Mouse (Mus musculus) lung, embryonic 14.5 days (tissue): ENCODE measurements around the gene Zkscan6. TPM values are rescaled to one million over a fixed set of nuclear protein-coding genes. Genes with fewer than 3 reads are reported as not detected.

Experiments
- ATAC-seq: fragments of 200-750 bp; cut with Nextera tagmentation; 2 replicates; pipeline ENCODE4 v1.8.0; 2017; ENCODE audit warnings: mild to moderate bottlenecking, moderate TSS enrichment, moderate library complexity; ENCODE audit not compliant: insufficient read depth
- DNase-seq: peaks from one replicate; pipeline ENCODE4 v3.0.0-alpha.2; 2015
- H3K27ac ChIP-seq: fragments of 300-500 bp; sonication (generic); 2 replicates; pipeline ENCODE4 v1.5.1; 2014; ENCODE audit warnings: low read depth, mild to moderate bottlenecking, moderate library complexity
- H3K27me3 ChIP-seq: fragments of 300-500 bp; sonication (generic); 2 replicates; pipeline ENCODE4 v1.6.1; 2014; ENCODE audit warnings: low read length, control low read depth; ENCODE audit not compliant: insufficient read depth
- H3K36me3 ChIP-seq: fragments of 300-500 bp; sonication (generic); 2 replicates; pipeline ENCODE4 v1.6.1; 2014; ENCODE audit warnings: control low read depth; ENCODE audit not compliant: insufficient read depth
- H3K4me1 ChIP-seq: fragments of 300-500 bp; sonication (generic); 2 replicates; pipeline ENCODE4 v1.6.1; 2014; ENCODE audit warnings: antibody characterized with exemption, control low read depth; ENCODE audit not compliant: insufficient read depth
- H3K4me2 ChIP-seq: fragments of 300-500 bp; sonication (generic); 2 replicates; pipeline ENCODE4 v1.6.1; 2014; ENCODE audit warnings: mild to moderate bottlenecking
- H3K4me3 ChIP-seq: fragments of 300-500 bp; sonication (generic); 2 replicates; pipeline ENCODE4 v1.5.1; 2014; ENCODE audit warnings: low read depth, low read length
- H3K9ac ChIP-seq: fragments of 300-500 bp; sonication (generic); 2 replicates; pipeline ENCODE4 v1.6.1; 2014
- H3K9me3 ChIP-seq: fragments of 300-500 bp; sonication (generic); 2 replicates; pipeline ENCODE4 v1.6.1; 2016; ENCODE audit warnings: low read depth, low read length, control low read depth
- CTCF ChIP-seq: IDR thresholded peaks from 2 replicates; pipeline ENCODE4 v1.5.1; 2016; ENCODE audit warnings: antibody characterized with exemption, low read depth
- WGBS: fragments of 180-500 bp; shearing (Covaris S2); extraction: QIAGEN DNeasy Blood & Tissue Kit; methylation state at CpG from one replicate; pipeline ENCODE4 v1.1.7; 2014; 5-methylcytosine and 5-hydroxymethylcytosine counted together
- polyA plus RNA-seq: library from polyadenylated mRNA; unstranded; fragments of >200 nt; fragmentation: Nextera tagmentation; extraction: Ambion mirVana; gene quantifications from 2 replicates; pipeline ENCODE4 v1.2.1, GENCODE M21; 2014

The Zkscan6 gene
- polyA plus RNA-seq: 10.8 and 13.0 TPM in 2 replicates

GRCm38 (mm10) chr11:65806909-65807504, at the start of gene Zkscan6:
Zkscan6 (plus strand) TSS chr11:65807175.
- Histone ChIP-seq H3K27me3 (no peaks in the 10 kb centered on the region), H3K27ac (peak within 1 kb of the TSS; percentile 83), H3K9ac (peak within 1 kb of the TSS; percentile 81), H3K4me1 (peaks cover 5% of the 10 kb centered on the region; the same call in 1 of the 2 replicates), H3K9me3 (no peaks in the 10 kb centered on the region), H3K4me2 (peak within 1 kb of the TSS; percentile 84), H3K4me3 (peak within 1 kb of the TSS; percentile 81), H3K36me3 (no peaks in the 10 kb centered on the region)
- under 1% methylated on average over 58 of the region's 58 CpGs for WGBS
- DNase-seq (peak; percentile 91), ATAC-seq (peak; percentile 97)
- TF ChIP-seq CTCF: no peak

- H3K27me3 ChIP-seq: no peaks in the 10 kb centered on the region
- H3K4me1 ChIP-seq: no peaks in the 10 kb centered on the region
- H3K4me2 ChIP-seq: no peak overlapping the region
- DNase-seq (no peak), ATAC-seq (no peak)
- H3K9ac ChIP-seq: no peak overlapping the region
- 78% methylated on average over 1 of the region's 1 CpGs for WGBS
- H3K9me3 ChIP-seq: no peaks in the 10 kb centered on the region
- H3K27ac ChIP-seq: no peak overlapping the region
- H3K4me3 ChIP-seq: no peak overlapping the region
- no peaks in the 10 kb centered on the region for H3K36me3 ChIP-seq
- TF ChIP-seq CTCF: no peak
Observed at GRCm38 (mm10) chr11:65759350-65759749, 47.6 kb upstream of the Zkscan6 start.

DNA sequence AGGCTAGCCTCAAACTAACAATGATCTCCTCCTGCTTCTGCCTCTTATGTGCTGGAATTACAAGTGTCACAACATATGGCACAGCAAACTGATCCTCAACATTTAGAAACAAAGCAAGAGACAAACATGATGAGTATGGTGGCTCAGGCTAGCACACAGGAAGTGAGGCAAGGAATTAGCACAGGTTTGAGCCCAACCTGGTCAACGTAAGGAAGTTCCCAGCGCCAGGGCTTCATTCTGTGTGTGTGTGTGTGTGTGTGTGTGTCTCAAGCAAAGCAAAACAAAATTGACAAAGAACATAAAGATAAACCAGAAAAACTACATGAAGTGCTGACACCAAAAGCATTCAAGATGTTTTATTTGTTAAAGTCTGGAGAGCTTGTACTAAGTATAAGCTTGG, 46.1 kb upstream of the Zkscan6 start:
- WGBS: 94% methylated on average over 2 of the region's 2 CpGs
- no peak overlapping the region for H3K4me3 ChIP-seq
- no peaks in the 10 kb centered on the region for H3K36me3 ChIP-seq
- no peak overlapping the region for H3K27ac ChIP-seq
- no peak for ATAC-seq
- H3K9me3 ChIP-seq: no peaks in the 10 kb centered on the region
- TF ChIP-seq CTCF: no peak
- no peak for DNase-seq
- no peak overlapping the region for H3K9ac ChIP-seq
- H3K27me3 ChIP-seq: no peaks in the 10 kb centered on the region
- H3K4me2 ChIP-seq: no peak overlapping the region
- H3K4me1 ChIP-seq: no peaks in the 10 kb centered on the region

- Histone ChIP-seq H3K9ac (no peak overlapping the region), H3K27ac (no peak overlapping the region), H3K4me1 (no peaks in the 10 kb centered on the region), H3K36me3 (no peaks in the 10 kb centered on the region), H3K27me3 (no peaks in the 10 kb centered on the region), H3K4me2 (no peak overlapping the region), H3K9me3 (no peaks in the 10 kb centered on the region), H3K4me3 (no peak overlapping the region)
- ATAC-seq (no peak), DNase-seq (no peak)
- no peak for TF ChIP-seq CTCF
Observed at GRCm38 (mm10) chr11:65768445-65768844, 38.5 kb upstream of the Zkscan6 start.

GRCm38 (mm10) chr11:65769990-65770389, 37.0 kb upstream of the Zkscan6 start:
- Histone ChIP-seq H3K36me3 (no peaks in the 10 kb centered on the region), H3K27me3 (no peaks in the 10 kb centered on the region), H3K9me3 (no peaks in the 10 kb centered on the region), H3K4me2 (no peak overlapping the region), H3K9ac (no peak overlapping the region), H3K27ac (no peak overlapping the region), H3K4me1 (no peaks in the 10 kb centered on the region), H3K4me3 (no peak overlapping the region)
- 55% methylated on average over 5 of the region's 5 CpGs for WGBS
- DNase-seq: no peak
- TF ChIP-seq CTCF: no peak
- no peak for ATAC-seq

GRCm38 (mm10) chr11:65771546-65771945, 35.4 kb upstream of the Zkscan6 start:
- Histone ChIP-seq H3K4me1 (no peaks in the 10 kb centered on the region), H3K9ac (no peak overlapping the region), H3K9me3 (no peaks in the 10 kb centered on the region), H3K4me3 (no peak overlapping the region), H3K27me3 (no peaks in the 10 kb centered on the region), H3K36me3 (no peaks in the 10 kb centered on the region), H3K27ac (no peak overlapping the region), H3K4me2 (no peak overlapping the region)
- 87% methylated on average over 1 of the region's 1 CpGs for WGBS
- TF ChIP-seq CTCF: no peak
- ATAC-seq: no peak
- DNase-seq: no peak

DNA sequence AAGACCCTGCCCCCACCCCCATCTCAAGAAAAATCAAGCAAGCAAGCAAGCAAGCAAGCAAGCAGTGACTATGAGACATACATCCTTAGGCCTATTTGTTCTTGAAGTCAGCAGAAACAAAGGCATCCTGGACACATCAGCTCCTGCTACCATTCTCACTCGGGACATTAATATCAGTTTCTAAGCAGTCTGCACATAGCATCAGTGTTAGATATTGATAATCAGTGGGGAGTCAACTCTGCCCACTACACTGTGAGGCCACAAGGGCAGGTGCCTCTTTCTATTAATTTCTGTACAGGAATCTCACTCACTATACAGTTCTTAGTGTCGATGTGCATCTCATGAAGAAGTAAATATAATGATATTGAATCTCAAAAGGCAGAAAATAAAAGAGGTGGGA, 33.4 kb upstream of the Zkscan6 start:
- DNase-seq (no peak), ATAC-seq (no peak)
- no peaks in the 10 kb centered on the region for H3K27me3 ChIP-seq
- 75% methylated on average over 2 of the region's 2 CpGs for WGBS
- H3K9me3 ChIP-seq: no peaks in the 10 kb centered on the region
- no peaks in the 10 kb centered on the region for H3K36me3 ChIP-seq
- no peak overlapping the region for H3K9ac ChIP-seq
- no peak overlapping the region for H3K4me2 ChIP-seq
- no peak for TF ChIP-seq CTCF
- no peaks in the 10 kb centered on the region for H3K4me1 ChIP-seq
- H3K27ac ChIP-seq: no peak overlapping the region
- no peak overlapping the region for H3K4me3 ChIP-seq
